Mouse (Mus musculus): ENCODE results near the gene Maml2. TPM values are rescaled to one million over a fixed set of nuclear protein-coding genes. Genes with fewer than 3 reads are reported as not detected.

Maml2 gene
- polyA plus RNA-seq, 1 experiment from 2014 or later: 8.6 TPM

DNA sequence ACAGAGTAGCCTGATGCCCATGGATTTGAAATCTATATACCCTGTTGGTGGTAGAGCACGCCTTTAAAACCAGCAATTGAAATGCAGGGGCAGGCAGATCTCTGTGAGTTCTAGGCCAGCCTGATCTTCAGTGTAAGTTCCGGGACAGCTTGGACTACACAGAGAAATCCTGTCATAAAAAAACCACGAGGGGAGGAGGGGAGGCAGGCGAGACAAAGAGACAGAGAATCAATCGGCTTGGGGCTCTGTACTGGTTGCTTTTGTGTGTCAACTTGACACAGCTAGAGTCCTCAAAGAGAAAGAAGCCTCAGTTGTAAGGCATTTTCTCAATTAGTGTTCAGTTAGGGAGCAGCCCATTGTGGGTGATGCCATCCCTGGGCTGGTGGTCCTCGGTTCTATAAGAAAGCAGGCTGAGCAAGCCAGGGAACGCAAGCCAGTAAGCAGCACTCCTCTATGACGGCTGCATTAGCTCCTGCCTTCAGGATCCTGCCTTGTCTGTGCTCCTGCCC, 258.3 kb downstream of the Maml2 start:
- Histone ChIP-seq H3K36me3 (no peaks in the 10 kb centered on the region), H3K4me1 (peaks cover 8% of the 10 kb centered on the region), H3K9me3 (replicated peaks) (no peaks in the 10 kb centered on the region), H3K4me3 (no peak overlapping the region), H3K27me3 (ENCODE audit: low read depth, poor library complexity, severe bottlenecking) (no peaks in the 10 kb centered on the region), H3K27ac (replicated peaks) (peak overlapping the region; percentile 56)
- WGBS: 59% methylated on average over 8 of the region's 8 CpGs
- DNase-seq (ENCODE audit: low spot score): no peak

DNA sequence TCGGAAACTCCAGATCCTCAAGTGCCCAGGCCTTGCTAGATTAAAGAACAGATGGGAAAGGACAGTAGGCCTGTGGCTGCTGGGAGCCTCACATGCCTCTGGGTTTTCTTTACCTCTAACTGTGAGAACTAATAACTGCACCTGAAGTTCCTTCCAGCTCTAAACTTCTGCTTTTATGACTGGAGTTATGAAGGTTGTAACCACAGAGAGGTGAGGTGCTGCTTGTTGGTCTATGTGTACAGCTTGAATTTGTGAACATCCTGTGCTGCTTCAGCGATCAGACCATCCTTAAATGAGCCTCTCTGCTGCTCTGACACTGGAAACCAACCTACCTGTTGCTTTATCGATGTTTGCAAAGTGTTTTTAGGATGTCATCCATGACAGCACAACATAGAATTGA, 258.9 kb downstream of the Maml2 start:
- no peaks in the 10 kb centered on the region for H3K36me3 ChIP-seq
- no peak for DNase-seq (ENCODE audit: low spot score)
- no peaks in the 10 kb centered on the region for H3K27me3 ChIP-seq (ENCODE audit: low read depth, poor library complexity, severe bottlenecking)
- H3K4me1 ChIP-seq: peaks cover 8% of the 10 kb centered on the region
- H3K9me3 ChIP-seq (replicated peaks): no peaks in the 10 kb centered on the region
- H3K4me3 ChIP-seq: no peak overlapping the region
- 90% methylated on average over 3 of the region's 3 CpGs for WGBS
- no peak overlapping the region for H3K27ac ChIP-seq (replicated peaks)

DNA sequence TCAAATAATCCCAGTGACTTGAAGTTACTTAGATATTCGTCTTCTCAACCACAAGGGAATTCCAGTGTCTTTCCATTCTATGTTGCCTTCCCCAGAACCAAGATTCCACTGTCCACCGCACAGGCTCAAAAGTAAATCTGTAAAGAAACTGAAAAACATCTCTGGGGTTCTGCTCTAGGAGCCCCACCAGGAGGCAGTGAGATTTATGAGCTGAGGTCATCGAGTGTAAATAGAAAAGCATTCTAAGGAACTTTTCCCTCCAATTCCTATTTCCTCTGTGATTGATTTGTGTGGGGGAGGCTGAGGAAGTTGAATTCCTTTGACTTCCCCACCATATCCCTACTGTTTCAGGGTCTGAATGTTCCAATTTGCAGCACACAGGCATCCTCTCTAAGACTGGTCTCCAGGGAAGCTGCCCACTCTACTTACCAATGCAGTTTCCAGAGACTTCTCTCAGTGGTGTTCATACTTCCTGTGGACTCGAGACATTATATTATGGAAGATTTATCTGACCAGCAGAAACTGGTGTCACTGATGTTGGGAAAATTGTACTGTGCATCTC, 261.1 kb downstream of the Maml2 start:
- Histone ChIP-seq H3K36me3 (no peaks in the 10 kb centered on the region), H3K9me3 (replicated peaks) (no peaks in the 10 kb centered on the region), H3K27ac (replicated peaks) (no peak overlapping the region), H3K4me3 (no peak overlapping the region), H3K27me3 (ENCODE audit: low read depth, poor library complexity, severe bottlenecking) (no peaks in the 10 kb centered on the region), H3K4me1 (peaks cover 15% of the 10 kb centered on the region)
- 86% methylated on average over 4 of the region's 4 CpGs for WGBS
- no peak for DNase-seq (ENCODE audit: low spot score)

DNA sequence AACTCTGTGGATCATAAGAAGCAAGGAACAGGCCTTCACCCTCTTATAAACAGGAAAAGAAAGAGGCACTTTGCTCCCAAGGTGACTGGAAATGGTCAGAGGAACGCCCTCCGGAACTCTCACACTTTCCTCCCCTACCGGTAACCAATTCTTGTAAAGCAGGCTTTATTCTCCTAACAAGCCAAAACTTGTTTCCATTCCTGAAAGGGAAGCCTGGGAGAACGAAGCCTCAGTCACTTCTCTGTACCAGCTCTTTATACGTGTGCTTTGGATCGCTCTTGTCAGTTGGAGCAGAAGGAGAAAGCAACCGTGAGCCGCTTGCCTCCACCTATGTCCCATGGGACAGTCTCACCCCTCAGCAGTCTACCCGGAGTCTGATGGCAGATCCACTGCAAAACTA, 262.9 kb downstream of the Maml2 start:
- no peaks in the 10 kb centered on the region for H3K9me3 ChIP-seq (replicated peaks)
- H3K27ac ChIP-seq (replicated peaks): no peak overlapping the region
- WGBS: 89% methylated on average over 9 of the region's 9 CpGs
- H3K36me3 ChIP-seq: no peaks in the 10 kb centered on the region
- H3K4me3 ChIP-seq: no peak overlapping the region
- no peaks in the 10 kb centered on the region for H3K27me3 ChIP-seq (ENCODE audit: low read depth, poor library complexity, severe bottlenecking)
- DNase-seq (ENCODE audit: low spot score): no peak
- H3K4me1 ChIP-seq: peaks cover 32% of the 10 kb centered on the region

DNA sequence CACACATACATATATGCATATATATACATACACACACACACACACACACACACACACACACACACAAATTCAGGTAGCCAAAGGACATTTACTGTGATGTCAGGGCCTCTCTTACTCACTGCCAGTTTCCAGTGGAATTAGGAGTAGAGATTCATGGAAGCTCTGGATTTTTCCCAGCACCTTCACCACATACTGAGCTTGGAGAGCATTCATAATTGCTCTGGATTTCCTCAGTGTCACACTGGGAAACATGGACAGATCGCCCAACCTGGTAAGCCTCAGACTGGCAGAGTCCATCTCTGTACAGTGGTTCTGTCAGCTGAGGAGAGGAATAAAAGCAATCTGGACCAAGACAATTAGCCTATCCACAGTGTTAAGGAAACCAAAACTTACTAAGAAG, 263.6 kb downstream of the Maml2 start:
- 92% methylated on average over 1 of the region's 1 CpGs for WGBS
- Histone ChIP-seq H3K4me3 (no peak overlapping the region), H3K36me3 (no peaks in the 10 kb centered on the region), H3K9me3 (replicated peaks) (no peaks in the 10 kb centered on the region), H3K27me3 (ENCODE audit: low read depth, poor library complexity, severe bottlenecking) (no peaks in the 10 kb centered on the region), H3K27ac (replicated peaks) (no peak overlapping the region), H3K4me1 (peaks cover 28% of the 10 kb centered on the region)
- no peak for DNase-seq (ENCODE audit: low spot score)

DNA sequence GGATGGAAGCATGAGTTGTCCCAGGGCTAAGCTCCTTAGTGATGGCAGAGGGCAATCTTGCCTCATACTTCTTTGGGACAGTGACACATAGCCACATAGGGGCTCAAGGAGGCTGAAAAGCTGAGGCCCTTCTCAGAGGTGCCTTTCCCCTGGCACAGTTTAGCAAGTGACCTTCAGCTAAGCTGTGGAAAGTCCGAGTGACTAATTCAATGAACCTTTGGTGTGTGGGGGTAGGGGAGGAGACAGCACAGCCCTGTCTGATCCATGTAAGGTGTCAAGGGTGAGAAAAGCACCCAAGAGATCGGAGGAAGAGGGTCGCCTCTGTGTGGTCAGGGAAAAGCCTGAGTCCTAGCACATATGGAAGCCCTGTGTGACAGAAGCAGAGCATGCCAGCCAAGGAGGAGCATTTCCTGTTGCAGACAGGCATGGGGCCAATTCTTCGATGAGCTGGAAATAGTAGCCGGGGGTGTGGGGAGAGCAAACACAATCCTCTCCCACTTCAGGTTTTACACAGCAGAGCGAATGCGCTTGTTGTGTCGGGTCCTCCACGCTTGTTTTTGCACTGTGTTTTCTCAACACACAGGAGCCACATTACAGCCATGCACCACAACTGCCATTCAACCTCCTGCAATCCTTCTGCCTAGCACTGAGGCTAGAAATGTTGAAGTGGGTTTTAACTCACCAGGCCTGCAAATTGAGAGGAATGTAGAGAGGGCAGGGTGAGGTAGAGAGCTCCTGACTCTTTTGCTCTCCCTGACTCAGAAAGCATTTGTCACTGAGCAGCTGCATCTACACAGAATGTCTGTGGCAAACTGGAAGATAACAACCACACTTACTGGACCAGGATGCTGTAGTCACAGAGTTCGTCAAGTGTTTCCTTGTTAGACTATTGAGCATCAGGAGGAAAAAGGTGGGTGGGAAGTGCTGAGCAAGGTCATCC, 266.0 kb downstream of the Maml2 start:
- no peaks in the 10 kb centered on the region for H3K36me3 ChIP-seq
- no peaks in the 10 kb centered on the region for H3K27me3 ChIP-seq (ENCODE audit: low read depth, poor library complexity, severe bottlenecking)
- H3K4me1 ChIP-seq: peaks cover 33% of the 10 kb centered on the region
- no peaks in the 10 kb centered on the region for H3K9me3 ChIP-seq (replicated peaks)
- WGBS: 77% methylated on average over 10 of the region's 10 CpGs
- H3K27ac ChIP-seq (replicated peaks): peak overlapping the region; percentile 20
- no peak for DNase-seq (ENCODE audit: low spot score)
- no peak overlapping the region for H3K4me3 ChIP-seq

DNA sequence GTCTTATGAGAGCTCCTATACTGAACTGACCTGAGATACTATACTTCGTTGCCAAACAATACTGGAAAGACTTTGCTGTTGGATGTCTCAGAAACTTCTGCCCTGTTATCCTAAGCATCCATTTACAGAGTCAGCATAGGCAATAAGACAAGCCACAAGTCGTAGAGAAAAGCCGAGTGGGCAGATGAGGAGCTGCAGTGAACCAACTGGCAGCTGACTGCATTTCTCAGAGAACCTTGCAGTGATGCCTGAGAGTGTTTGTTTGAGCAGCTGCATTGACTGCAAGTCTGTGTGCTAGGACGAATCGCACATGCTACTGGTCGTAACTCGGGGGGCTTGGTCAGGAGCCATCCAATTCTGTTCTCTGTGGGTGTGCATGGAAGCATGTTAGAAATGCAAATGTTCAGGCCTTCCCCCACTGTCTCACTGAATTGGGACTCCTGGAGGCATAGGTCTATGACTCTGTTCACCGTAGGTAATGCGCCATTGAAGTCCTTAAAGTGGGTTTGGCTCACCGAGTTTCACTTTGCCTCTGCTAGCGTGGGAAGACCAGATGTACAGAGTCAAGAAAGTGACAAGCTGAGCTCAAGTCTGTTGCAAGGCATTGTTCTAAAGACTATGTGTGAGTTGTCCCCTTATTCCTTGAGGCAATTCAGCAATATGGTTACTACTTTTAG, 267.7 kb downstream of the Maml2 start:
- DNase-seq (ENCODE audit: low spot score): no peak
- 0 out of 2 replicates have a peak overlapping the region, but pooled peaks have one; percentile 17 for H3K27ac ChIP-seq (replicated peaks)
- 64% methylated on average over 11 of the region's 11 CpGs for WGBS
- peaks cover 33% of the 10 kb centered on the region for H3K4me1 ChIP-seq
- no peaks in the 10 kb centered on the region for H3K27me3 ChIP-seq (ENCODE audit: low read depth, poor library complexity, severe bottlenecking)
- no peaks in the 10 kb centered on the region for H3K9me3 ChIP-seq (replicated peaks)
- no peak overlapping the region for H3K4me3 ChIP-seq
- no peaks in the 10 kb centered on the region for H3K36me3 ChIP-seq

DNA sequence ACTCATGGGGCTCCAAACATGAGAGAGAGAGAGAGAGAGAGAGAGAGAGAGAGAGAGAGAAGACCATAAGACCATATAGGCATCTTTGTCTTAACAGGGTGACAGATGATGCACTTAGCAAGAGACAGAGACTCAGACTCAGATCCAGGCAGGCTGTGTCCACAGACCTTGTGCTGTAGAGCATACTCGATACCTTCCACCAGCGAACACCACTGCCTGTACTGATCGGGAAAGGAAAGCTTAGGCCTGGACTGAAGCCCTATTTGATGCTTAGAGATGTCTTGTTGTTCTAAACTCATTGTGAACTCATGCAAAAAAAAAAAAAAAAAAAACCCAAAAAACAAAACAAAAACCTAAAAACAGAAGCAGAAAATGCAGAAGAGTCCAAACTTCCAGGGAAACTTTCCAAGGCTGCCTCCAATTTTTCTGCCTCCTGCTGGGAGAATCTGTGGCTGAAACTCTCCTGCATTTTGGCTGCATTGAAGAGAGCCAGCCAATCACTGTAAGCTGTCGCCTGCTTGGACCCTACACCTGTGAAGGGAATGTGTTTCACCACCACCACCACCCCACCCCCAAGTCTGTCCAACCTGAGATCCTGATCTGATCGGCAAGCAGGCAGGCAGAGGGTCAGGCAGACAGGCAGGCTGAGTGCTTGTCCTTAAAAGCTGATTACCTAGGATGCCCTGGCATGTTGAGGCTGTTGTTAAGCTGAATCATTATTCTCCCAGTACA, 268.6 kb downstream of the Maml2 start:
- no peak overlapping the region for H3K4me3 ChIP-seq
- H3K27me3 ChIP-seq (ENCODE audit: low read depth, poor library complexity, severe bottlenecking): no peaks in the 10 kb centered on the region
- H3K36me3 ChIP-seq: no peaks in the 10 kb centered on the region
- H3K9me3 ChIP-seq (replicated peaks): no peaks in the 10 kb centered on the region
- 86% methylated on average over 5 of the region's 5 CpGs for WGBS
- H3K27ac ChIP-seq (replicated peaks): no peak overlapping the region
- no peak for DNase-seq (ENCODE audit: low spot score)
- H3K4me1 ChIP-seq: peaks cover 33% of the 10 kb centered on the region

DNA sequence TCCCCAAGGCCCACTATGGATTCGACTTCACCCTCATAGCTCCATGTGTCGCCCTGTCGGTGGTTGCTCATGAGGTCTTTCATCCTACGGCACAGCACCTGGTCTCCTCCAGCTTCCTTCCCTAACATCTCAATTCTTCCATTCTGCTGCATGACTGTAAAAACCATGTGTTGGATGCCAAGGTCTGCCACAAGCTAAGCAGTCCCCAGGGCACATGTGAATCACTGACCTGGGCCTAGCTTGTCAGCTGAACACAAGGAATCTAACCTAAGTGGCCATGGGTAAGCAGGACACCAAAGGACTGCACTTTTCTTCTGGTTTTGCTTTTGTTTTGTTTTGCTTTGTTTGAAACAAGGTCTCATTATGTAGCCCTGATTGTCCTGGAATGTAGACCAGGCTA, 271.3 kb downstream of the Maml2 start:
- H3K27me3 ChIP-seq (ENCODE audit: low read depth, poor library complexity, severe bottlenecking): no peaks in the 10 kb centered on the region
- 94% methylated on average over 4 of the region's 4 CpGs for WGBS
- no peaks in the 10 kb centered on the region for H3K36me3 ChIP-seq
- H3K4me3 ChIP-seq: no peak overlapping the region
- H3K27ac ChIP-seq (replicated peaks): no peak overlapping the region
- peaks cover 25% of the 10 kb centered on the region for H3K4me1 ChIP-seq
- H3K9me3 ChIP-seq (replicated peaks): peaks cover 9% of the 10 kb centered on the region; the same call in 1 of the 2 replicates
- DNase-seq (ENCODE audit: low spot score): no peak

DNA sequence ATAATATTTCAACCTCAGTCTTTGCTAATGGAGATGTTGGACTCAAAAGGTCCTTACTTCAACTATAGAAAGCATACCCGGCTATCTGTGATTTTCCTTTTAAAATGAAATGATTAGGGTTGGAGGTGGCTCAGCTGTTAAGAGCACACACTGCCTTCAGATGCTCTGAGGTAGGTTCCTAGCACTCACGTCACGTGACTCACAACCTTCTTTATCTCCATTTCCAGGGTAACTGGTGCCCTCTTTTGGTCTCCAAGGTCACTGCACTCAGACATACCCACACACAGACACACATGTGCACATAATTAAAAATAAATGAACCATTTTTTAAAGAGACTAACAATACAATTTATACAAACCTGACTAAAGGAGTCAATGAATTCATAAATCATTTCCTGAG, 275.1 kb downstream of the Maml2 start:
- H3K9me3 ChIP-seq (replicated peaks): peaks cover 9% of the 10 kb centered on the region; the same call in 1 of the 2 replicates
- H3K4me3 ChIP-seq: no peak overlapping the region
- no peak for DNase-seq (ENCODE audit: low spot score)
- 90% methylated on average over 3 of the region's 3 CpGs for WGBS
- H3K27me3 ChIP-seq (ENCODE audit: low read depth, poor library complexity, severe bottlenecking): no peaks in the 10 kb centered on the region
- peaks cover 14% of the 10 kb centered on the region for H3K4me1 ChIP-seq
- no peaks in the 10 kb centered on the region for H3K36me3 ChIP-seq
- H3K27ac ChIP-seq (replicated peaks): no peak overlapping the region

DNA sequence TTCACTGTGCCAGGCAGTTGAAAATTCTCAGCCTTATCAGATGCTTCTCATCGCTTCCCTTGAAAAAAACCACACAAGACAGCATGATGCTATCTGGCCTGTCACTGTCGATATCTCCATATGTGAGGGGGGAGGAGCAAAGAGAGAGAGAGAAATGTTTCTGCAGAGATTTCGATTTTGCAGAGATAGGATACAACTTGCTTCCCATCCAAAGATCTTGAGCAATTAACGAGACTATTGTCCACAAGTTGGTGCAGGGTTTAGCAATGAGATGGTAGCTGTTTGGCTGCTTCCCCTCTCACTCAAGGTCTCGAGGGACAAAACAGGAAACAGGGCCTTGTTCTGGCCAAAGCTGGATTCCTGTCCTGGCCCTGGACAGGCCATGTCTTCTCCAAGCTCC, 276.3 kb downstream of the Maml2 start:
- WGBS: 82% methylated on average over 5 of the region's 5 CpGs
- H3K4me1 ChIP-seq: peaks cover 14% of the 10 kb centered on the region
- DNase-seq (ENCODE audit: low spot score): no peak
- no peaks in the 10 kb centered on the region for H3K36me3 ChIP-seq
- no peaks in the 10 kb centered on the region for H3K27me3 ChIP-seq (ENCODE audit: low read depth, poor library complexity, severe bottlenecking)
- H3K27ac ChIP-seq (replicated peaks): no peak overlapping the region
- no peak overlapping the region for H3K4me3 ChIP-seq
- H3K9me3 ChIP-seq (replicated peaks): peaks cover 9% of the 10 kb centered on the region; the same call in 1 of the 2 replicates

DNA sequence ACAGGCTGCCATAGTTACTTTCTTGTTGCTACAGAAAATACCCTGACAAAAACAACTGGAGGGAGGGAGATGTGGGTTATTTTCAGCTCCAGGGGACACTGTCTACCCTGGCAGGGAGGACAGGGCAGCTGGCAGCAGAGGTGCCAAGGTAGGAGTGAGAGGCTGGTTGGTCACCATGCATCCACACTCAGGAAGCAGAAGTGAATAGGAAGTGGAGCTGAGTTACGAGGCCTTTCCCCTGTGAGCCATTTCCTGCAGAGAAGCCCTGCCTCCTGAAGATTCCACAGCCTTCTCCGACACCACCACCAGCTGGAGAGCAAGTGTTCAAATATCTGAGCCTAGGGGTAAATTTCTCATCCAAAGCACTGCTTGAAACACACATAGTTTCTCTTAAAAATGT, 277.2 kb downstream of the Maml2 start:
- H3K27ac ChIP-seq (replicated peaks): 0 out of 2 replicates have a peak overlapping the region, but pooled peaks have one; percentile 13
- H3K9me3 ChIP-seq (replicated peaks): peaks cover 9% of the 10 kb centered on the region; the same call in 1 of the 2 replicates
- H3K4me3 ChIP-seq: no peak overlapping the region
- H3K27me3 ChIP-seq (ENCODE audit: low read depth, poor library complexity, severe bottlenecking): no peaks in the 10 kb centered on the region
- peaks cover 14% of the 10 kb centered on the region for H3K4me1 ChIP-seq
- H3K36me3 ChIP-seq: no peaks in the 10 kb centered on the region
- WGBS: 65% methylated on average over 2 of the region's 2 CpGs
- no peak for DNase-seq (ENCODE audit: low spot score)
